Mouse (Mus musculus): ENCODE results near the gene Dhx57. TPM values are rescaled to one million over a fixed set of nuclear protein-coding genes. Genes with fewer than 3 reads are reported as not detected.
A peak's percentile ranks its signal among the peaks of the same experiment; 100 is the strongest.
"Not testable (repeated sequence)": the region's sequence is repeated elsewhere in the genome, so short reads cannot be mapped to it uniquely, and the experiment has no call there.

Dhx57 gene
- polyA plus RNA-seq, 1 experiment from 2014 or later: 15.2 TPM

- 69% methylated on average over 3 of the region's 3 CpGs for WGBS
- no peak overlapping the region for H3K4me2 ChIP-seq (ENCODE audit: low read depth, low read length)
These were observed 68.2 kb downstream of the Dhx57 start for GRCm38 (mm10) chr17:80221890-80222628.

GRCm38 (mm10) chr17:80221202-80221601 is 69.1 kb downstream of the Dhx57 start:
- Histone ChIP-seq H3K9ac (ENCODE audit: low read length) (no peak overlapping the region), H3K9me3 (ENCODE audit: control insufficient read depth, low read length) (no peaks in the 10 kb centered on the region), H3K4me3 (ENCODE audit: low read length) (no peak overlapping the region), H3K4me2 (ENCODE audit: low read depth, low read length) (no peak overlapping the region), H3K27ac (ENCODE audit: low read length) (no peak overlapping the region), H3K4me1 (replicated peaks; ENCODE audit: control insufficient read depth, insufficient read depth, low read length) (peaks cover 4% of the 10 kb centered on the region; the same call in 1 of the 2 replicates), H3K36me3 (ENCODE audit: control insufficient read depth, insufficient read depth, low read length) (no peaks in the 10 kb centered on the region), H3K27me3 (ENCODE audit: control insufficient read depth, insufficient read depth, low read depth, low read length) (no peaks in the 10 kb centered on the region)
- 59% methylated on average over 9 of the region's 9 CpGs for WGBS
- ATAC-seq (ENCODE audit: low read depth): no peak

More at GRCm38 (mm10) chr17:80221890-80222628, 68.2 kb downstream of the Dhx57 start:
- Histone ChIP-seq H3K27ac (ENCODE audit: low read length) (no peak overlapping the region), H3K27me3 (ENCODE audit: control insufficient read depth, insufficient read depth, low read depth, low read length) (no peaks in the 10 kb centered on the region), H3K36me3 (ENCODE audit: control insufficient read depth, insufficient read depth, low read length) (no peaks in the 10 kb centered on the region), H3K4me1 (replicated peaks; ENCODE audit: control insufficient read depth, insufficient read depth, low read length) (peaks cover 4% of the 10 kb centered on the region; the same call in 1 of the 2 replicates), H3K4me3 (ENCODE audit: low read length) (no peak overlapping the region), H3K9ac (ENCODE audit: low read length) (no peak overlapping the region), H3K9me3 (ENCODE audit: control insufficient read depth, low read length) (no peaks in the 10 kb centered on the region)
- no peak for ATAC-seq (ENCODE audit: low read depth)

- WGBS: 70% methylated on average over 2 of the region's 2 CpGs
- ATAC-seq (ENCODE audit: low read depth): no peak
- Histone ChIP-seq H3K4me2 (ENCODE audit: low read depth, low read length) (no peak overlapping the region), H3K27me3 (ENCODE audit: control insufficient read depth, insufficient read depth, low read depth, low read length) (no peaks in the 10 kb centered on the region), H3K9me3 (ENCODE audit: control insufficient read depth, low read length) (no peaks in the 10 kb centered on the region), H3K4me3 (ENCODE audit: low read length) (no peak overlapping the region), H3K36me3 (ENCODE audit: control insufficient read depth, insufficient read depth, low read length) (no peaks in the 10 kb centered on the region), H3K4me1 (replicated peaks; ENCODE audit: control insufficient read depth, insufficient read depth, low read length) (peaks cover 4% of the 10 kb centered on the region; the same call in 1 of the 2 replicates), H3K9ac (ENCODE audit: low read length) (no peak overlapping the region), H3K27ac (ENCODE audit: low read length) (no peak overlapping the region)
These were observed 70.1 kb downstream of the Dhx57 start for GRCm38 (mm10) chr17:80220131-80220530.

GRCm38 (mm10) chr17:80213998-80214397 is 76.3 kb downstream of the Dhx57 start:
- not testable (repeated sequence) for H3K4me3 ChIP-seq (ENCODE audit: low read length); H3K9me3 ChIP-seq (ENCODE audit: control insufficient read depth, low read length); H3K9ac ChIP-seq (ENCODE audit: low read length); ATAC-seq (ENCODE audit: low read depth); H3K27me3 ChIP-seq (ENCODE audit: control insufficient read depth, insufficient read depth, low read depth, low read length); H3K4me2 ChIP-seq (ENCODE audit: low read depth, low read length); H3K36me3 ChIP-seq (ENCODE audit: control insufficient read depth, insufficient read depth, low read length); H3K4me1 ChIP-seq (replicated peaks; ENCODE audit: control insufficient read depth, insufficient read depth, low read length); H3K27ac ChIP-seq (ENCODE audit: low read length)
- WGBS: 88% methylated on average over 4 of the region's 4 CpGs

GRCm38 (mm10) chr17:80206671-80207581 is 83.3 kb downstream of the Dhx57 start, which contains the start of the genes Srsf7 and Ttc39d:
Srsf7 (minus strand) TSS chr17:80207307.
Ttc39d (plus strand) TSS chr17:80207460.
- H3K27me3 ChIP-seq (ENCODE audit: control insufficient read depth, insufficient read depth, low read depth, low read length): no peaks in the 10 kb centered on the region
- H3K4me1 ChIP-seq (replicated peaks; ENCODE audit: control insufficient read depth, insufficient read depth, low read length): 0 out of 2 replicates have a peak, but pooled peaks cover 8% of the 10 kb centered on the region
- H3K4me3 ChIP-seq (ENCODE audit: low read length): peak within 1 kb of the TSS; percentile 65
- under 1% methylated on average over 87 of the region's 95 CpGs for WGBS
- peak within 1 kb of the TSS; percentile 99 for H3K27ac ChIP-seq (ENCODE audit: low read length)
- peak within 1 kb of the TSS; percentile 98 for H3K9ac ChIP-seq (ENCODE audit: low read length)
- H3K9me3 ChIP-seq (ENCODE audit: control insufficient read depth, low read length): no peaks in the 10 kb centered on the region
- H3K4me2 ChIP-seq (ENCODE audit: low read depth, low read length): peak within 1 kb of the TSS; percentile 72
- peaks cover 23% of the 10 kb centered on the region for H3K36me3 ChIP-seq (ENCODE audit: control insufficient read depth, insufficient read depth, low read length)
- ATAC-seq (ENCODE audit: low read depth): peak; percentile 96

GRCm38 (mm10) chr17:80206301-80206670 is 84.0 kb downstream of the Dhx57 start:
- peak; percentile 68 for ATAC-seq (ENCODE audit: low read depth)
- H3K4me1 ChIP-seq (replicated peaks; ENCODE audit: control insufficient read depth, insufficient read depth, low read length): 0 out of 2 replicates have a peak, but pooled peaks cover 8% of the 10 kb centered on the region
- no peaks in the 10 kb centered on the region for H3K27me3 ChIP-seq (ENCODE audit: control insufficient read depth, insufficient read depth, low read depth, low read length)
- no peaks in the 10 kb centered on the region for H3K9me3 ChIP-seq (ENCODE audit: control insufficient read depth, low read length)
- H3K36me3 ChIP-seq (ENCODE audit: control insufficient read depth, insufficient read depth, low read length): peaks cover 28% of the 10 kb centered on the region
- peak overlapping the region; percentile 65 for H3K4me3 ChIP-seq (ENCODE audit: low read length)
- under 1% methylated on average over 36 of the region's 36 CpGs for WGBS
- H3K9ac ChIP-seq (ENCODE audit: low read length): peak overlapping the region; percentile 98
- peak overlapping the region; percentile 72 for H3K4me2 ChIP-seq (ENCODE audit: low read depth, low read length)
- H3K27ac ChIP-seq (ENCODE audit: low read length): peak overlapping the region; percentile 99

- Histone ChIP-seq H3K4me2 (ENCODE audit: low read depth, low read length) (peak overlapping the region; percentile 72), H3K9me3 (ENCODE audit: control insufficient read depth, low read length) (no peaks in the 10 kb centered on the region), H3K27ac (ENCODE audit: low read length) (no peak overlapping the region; the same call in 1 of the 2 replicates), H3K27me3 (ENCODE audit: control insufficient read depth, insufficient read depth, low read depth, low read length) (no peaks in the 10 kb centered on the region), H3K4me1 (replicated peaks; ENCODE audit: control insufficient read depth, insufficient read depth, low read length) (0 out of 2 replicates have a peak, but pooled peaks cover 8% of the 10 kb centered on the region), H3K9ac (ENCODE audit: low read length) (peak overlapping the region; percentile 98), H3K36me3 (ENCODE audit: control insufficient read depth, insufficient read depth, low read length) (peaks cover 31% of the 10 kb centered on the region), H3K4me3 (ENCODE audit: low read length) (peak overlapping the region; percentile 65)
- WGBS: 6% methylated on average over 5 of the region's 5 CpGs
- no peak for ATAC-seq (ENCODE audit: low read depth)
These were observed 84.6 kb downstream of the Dhx57 start for GRCm38 (mm10) chr17:80205657-80206056.

GRCm38 (mm10) chr17:80199160-80199778 is 91.0 kb downstream of the Dhx57 start:
- ATAC-seq (ENCODE audit: low read depth): peak; percentile 15; the same call in 1 of the 2 replicates
- 95% methylated on average over 3 of the region's 3 CpGs for WGBS
- H3K9me3 ChIP-seq (ENCODE audit: control insufficient read depth, low read length): no peaks in the 10 kb centered on the region
- H3K27ac ChIP-seq (ENCODE audit: low read length): no peak overlapping the region
- no peaks in the 10 kb centered on the region for H3K27me3 ChIP-seq (ENCODE audit: control insufficient read depth, insufficient read depth, low read depth, low read length)
- no peak overlapping the region for H3K9ac ChIP-seq (ENCODE audit: low read length)
- H3K4me3 ChIP-seq (ENCODE audit: low read length): no peak overlapping the region
- H3K36me3 ChIP-seq (ENCODE audit: control insufficient read depth, insufficient read depth, low read length): peaks cover 43% of the 10 kb centered on the region
- H3K4me2 ChIP-seq (ENCODE audit: low read depth, low read length): no peak overlapping the region
- 0 out of 2 replicates have a peak, but pooled peaks cover 3% of the 10 kb centered on the region for H3K4me1 ChIP-seq (replicated peaks; ENCODE audit: control insufficient read depth, insufficient read depth, low read length)
